Mouse (Mus musculus) hindbrain, embryonic 13.5 days (tissue): Measurements from ENCODE around the gene Gm20422. TPM values are rescaled to one million over a fixed set of nuclear protein-coding genes. Genes with fewer than 3 reads are reported as not detected.

Experiments used
- ATAC-seq: fragments of 200-750 bp; cut with Nextera tagmentation; 2 replicates; pipeline ENCODE4 v1.8.0; 2017; ENCODE audit warnings: moderate TSS enrichment; ENCODE audit not compliant: low FRiP score
- H3K27ac ChIP-seq: fragments of 300-500 bp; sonication (generic); 2 replicates; pipeline ENCODE4 v1.5.1; 2015; ENCODE audit warnings: inconsistent platforms, mild to moderate bottlenecking, moderate library complexity
- H3K27me3 ChIP-seq: fragments of 300-500 bp; sonication (generic); 2 replicates; pipeline ENCODE4 v1.6.1; 2015; ENCODE audit warnings: mild to moderate bottlenecking, inconsistent platforms
- H3K36me3 ChIP-seq: fragments of 300-500 bp; sonication (generic); 2 replicates; pipeline ENCODE4 v1.6.1; 2015; ENCODE audit warnings: mild to moderate bottlenecking, inconsistent platforms
- H3K4me1 ChIP-seq: fragments of 300-500 bp; sonication (generic); replicated peaks from 2 replicates; pipeline ENCODE4 v1.6.1; 2015; ENCODE audit warnings: inconsistent platforms
- H3K4me2 ChIP-seq: fragments of 300-500 bp; sonication (generic); 2 replicates; pipeline ENCODE4 v1.6.1; 2015; ENCODE audit warnings: inconsistent platforms, mild to moderate bottlenecking, moderate library complexity
- H3K4me3 ChIP-seq: fragments of 300-500 bp; sonication (generic); 2 replicates; pipeline ENCODE4 v1.5.1; 2015; ENCODE audit warnings: mild to moderate bottlenecking, inconsistent platforms
- H3K9ac ChIP-seq: fragments of 300-500 bp; sonication (generic); 2 replicates; pipeline ENCODE4 v1.6.1; 2015; ENCODE audit warnings: mild to moderate bottlenecking, inconsistent platforms
- H3K9me3 ChIP-seq: fragments of 300-500 bp; sonication (generic); 2 replicates; pipeline ENCODE4 v1.6.1; 2016; ENCODE audit warnings: inconsistent platforms
- WGBS: fragments of 180-500 bp; shearing (Covaris S2); methylation state at CpG from one replicate; pipeline ENCODE4 v1.1.7; 2015; 5-methylcytosine and 5-hydroxymethylcytosine counted together
- polyA plus RNA-seq: library from polyadenylated mRNA; unstranded; fragments of >200 nt; fragmentation: Nextera tagmentation; extraction: Ambion mirVana; gene quantifications from 2 replicates; pipeline ENCODE4 v1.2.1, GENCODE M21; 2015

Gene Gm20422
- polyA plus RNA-seq, 1 experiment from 2014 or later: 0.34 TPM

GRCm38 (mm10) chr8:69805086-69805485, 30.4 kb upstream of the Gm20422 start:
- Histone ChIP-seq H3K9ac (no peak overlapping the region), H3K27me3 (no peaks in the 10 kb centered on the region), H3K4me3 (no peak overlapping the region), H3K27ac (no peak overlapping the region), H3K9me3 (no peaks in the 10 kb centered on the region), H3K36me3 (peaks cover 81% of the 10 kb centered on the region), H3K4me1 (peaks cover 14% of the 10 kb centered on the region), H3K4me2 (no peak overlapping the region)
- 95% methylated on average over 10 of the region's 10 CpGs for WGBS
- ATAC-seq: no peak

DNA sequence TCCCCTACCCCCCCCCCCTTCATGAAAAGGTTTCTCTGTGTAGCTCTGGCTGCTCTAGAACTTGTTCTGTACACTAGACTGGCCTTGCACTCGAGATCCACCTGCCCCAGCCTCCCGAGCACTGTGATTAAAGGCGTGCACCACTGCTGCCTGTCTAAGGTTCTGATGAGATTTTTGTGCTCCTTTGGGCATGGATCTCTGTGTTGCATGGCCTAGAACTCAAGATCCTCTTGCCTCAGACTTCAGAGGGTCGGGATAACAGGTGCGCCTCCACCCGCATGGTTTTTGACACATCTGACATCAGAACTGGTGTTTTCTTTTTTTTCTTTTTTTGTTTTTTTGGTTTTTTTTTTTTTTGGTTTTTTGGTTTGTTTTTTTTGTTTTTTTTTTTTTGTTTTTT, 29.9 kb upstream of the Gm20422 start:
- no peak for ATAC-seq
- H3K27me3 ChIP-seq: no peaks in the 10 kb centered on the region
- no peak overlapping the region for H3K9ac ChIP-seq
- H3K9me3 ChIP-seq: no peaks in the 10 kb centered on the region
- 94% methylated on average over 6 of the region's 6 CpGs for WGBS
- H3K36me3 ChIP-seq: peaks cover 85% of the 10 kb centered on the region
- H3K27ac ChIP-seq: no peak overlapping the region
- no peak overlapping the region for H3K4me2 ChIP-seq
- H3K4me1 ChIP-seq: peaks cover 8% of the 10 kb centered on the region
- no peak overlapping the region for H3K4me3 ChIP-seq

DNA sequence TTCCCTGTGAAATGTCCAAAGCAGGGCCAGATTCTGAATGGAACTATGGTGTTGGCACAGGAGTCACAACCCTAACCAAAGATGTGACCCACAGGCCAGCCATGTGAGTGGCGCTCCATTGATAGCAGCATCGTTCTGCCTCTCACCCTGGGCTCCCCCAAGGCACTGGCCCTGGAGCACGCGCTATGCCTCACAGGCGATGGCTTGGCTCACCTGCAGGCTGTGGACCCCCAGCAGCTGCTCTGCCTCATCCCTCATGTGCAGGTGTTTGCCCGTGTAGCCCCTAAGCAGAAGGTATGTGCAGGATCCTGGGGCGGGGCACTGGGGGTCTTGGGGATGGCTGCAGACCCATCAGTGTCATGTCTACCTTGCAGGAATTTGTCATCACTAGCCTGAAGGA, 28.7 kb upstream of the Gm20422 start:
- Histone ChIP-seq H3K36me3 (peaks cover 97% of the 10 kb centered on the region), H3K27ac (no peak overlapping the region), H3K4me1 (peaks cover 4% of the 10 kb centered on the region), H3K27me3 (no peaks in the 10 kb centered on the region), H3K9ac (no peak overlapping the region), H3K4me3 (no peak overlapping the region), H3K4me2 (no peak overlapping the region), H3K9me3 (no peaks in the 10 kb centered on the region)
- no peak for ATAC-seq
- WGBS: 90% methylated on average over 7 of the region's 7 CpGs

GRCm38 (mm10) chr8:69802216-69802615, 27.5 kb upstream of the Gm20422 start:
- no peaks in the 10 kb centered on the region for H3K4me1 ChIP-seq
- no peak overlapping the region for H3K4me2 ChIP-seq
- H3K27me3 ChIP-seq: no peaks in the 10 kb centered on the region
- H3K4me3 ChIP-seq: no peak overlapping the region
- H3K9ac ChIP-seq: no peak overlapping the region
- no peaks in the 10 kb centered on the region for H3K9me3 ChIP-seq
- ATAC-seq: no peak
- H3K36me3 ChIP-seq: peaks cover 98% of the 10 kb centered on the region
- no peak overlapping the region for H3K27ac ChIP-seq

GRCm38 (mm10) chr8:69801796-69802195, 27.1 kb upstream of the Gm20422 start:
- Histone ChIP-seq H3K9me3 (no peaks in the 10 kb centered on the region), H3K4me1 (no peaks in the 10 kb centered on the region), H3K36me3 (peaks cover 98% of the 10 kb centered on the region), H3K27me3 (no peaks in the 10 kb centered on the region), H3K9ac (no peak overlapping the region), H3K4me2 (no peak overlapping the region), H3K4me3 (no peak overlapping the region), H3K27ac (no peak overlapping the region)
- ATAC-seq: no peak
- 94% methylated on average over 4 of the region's 4 CpGs for WGBS

GRCm38 (mm10) chr8:69799946-69800345, 25.3 kb upstream of the Gm20422 start:
- no peak for ATAC-seq
- H3K9me3 ChIP-seq: no peaks in the 10 kb centered on the region
- H3K4me2 ChIP-seq: no peak overlapping the region
- no peak overlapping the region for H3K4me3 ChIP-seq
- no peak overlapping the region for H3K9ac ChIP-seq
- H3K27me3 ChIP-seq: no peaks in the 10 kb centered on the region
- 95% methylated on average over 5 of the region's 5 CpGs for WGBS
- H3K27ac ChIP-seq: no peak overlapping the region
- no peaks in the 10 kb centered on the region for H3K4me1 ChIP-seq
- peaks cover 98% of the 10 kb centered on the region for H3K36me3 ChIP-seq

GRCm38 (mm10) chr8:69799261-69799660, 24.6 kb upstream of the Gm20422 start:
- no peak overlapping the region for H3K4me2 ChIP-seq
- 83% methylated on average over 8 of the region's 8 CpGs for WGBS
- ATAC-seq: no peak

DNA sequence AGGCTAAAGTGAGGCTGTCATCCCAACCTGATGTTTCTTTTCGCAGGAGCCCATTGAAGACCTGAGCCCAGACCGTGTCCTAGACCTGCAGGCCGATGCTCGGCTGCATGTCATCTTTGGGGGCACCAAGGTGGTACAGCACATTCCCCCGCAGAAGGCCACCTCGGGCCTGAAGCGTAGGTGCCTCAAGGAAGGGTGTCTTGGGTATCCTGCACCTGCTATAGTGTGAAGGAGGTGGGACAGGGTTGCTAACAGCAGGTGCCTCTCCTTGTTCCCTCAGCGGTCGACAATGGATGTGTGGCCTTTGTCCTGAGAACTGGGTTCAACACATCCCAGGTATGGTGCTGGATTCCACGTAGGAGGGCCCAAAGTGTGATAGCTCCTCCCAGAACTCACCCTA, 23.0 kb upstream of the Gm20422 start:
- Histone ChIP-seq H3K27ac (no peak overlapping the region), H3K36me3 (peaks cover 95% of the 10 kb centered on the region), H3K4me1 (peaks cover 14% of the 10 kb centered on the region), H3K9ac (no peak overlapping the region), H3K9me3 (no peaks in the 10 kb centered on the region), H3K4me2 (no peak overlapping the region), H3K4me3 (no peak overlapping the region), H3K27me3 (no peaks in the 10 kb centered on the region)
- WGBS: 94% methylated on average over 10 of the region's 10 CpGs
- ATAC-seq: no peak

More at GRCm38 (mm10) chr8:69799261-69799660, 24.6 kb upstream of the Gm20422 start:
- H3K9me3 ChIP-seq: no peaks in the 10 kb centered on the region
- H3K36me3 ChIP-seq: peaks cover 100% of the 10 kb centered on the region
- H3K27ac ChIP-seq: no peak overlapping the region
- no peak overlapping the region for H3K9ac ChIP-seq
- H3K4me3 ChIP-seq: no peak overlapping the region
- H3K27me3 ChIP-seq: no peaks in the 10 kb centered on the region
- H3K4me1 ChIP-seq: no peaks in the 10 kb centered on the region

GRCm38 (mm10) chr8:69796721-69797345, 22.1 kb upstream of the Gm20422 start:
- peaks cover 22% of the 10 kb centered on the region for H3K4me1 ChIP-seq
- 97% methylated on average over 16 of the region's 16 CpGs for WGBS
- no peaks in the 10 kb centered on the region for H3K27me3 ChIP-seq
- H3K4me2 ChIP-seq: no peak overlapping the region
- peaks cover 87% of the 10 kb centered on the region for H3K36me3 ChIP-seq
- H3K9ac ChIP-seq: no peak overlapping the region
- H3K9me3 ChIP-seq: no peaks in the 10 kb centered on the region
- no peak overlapping the region for H3K4me3 ChIP-seq
- H3K27ac ChIP-seq: no peak overlapping the region
- ATAC-seq: no peak

- H3K9ac ChIP-seq: no peak overlapping the region
- H3K4me3 ChIP-seq: no peak overlapping the region
- no peak overlapping the region for H3K27ac ChIP-seq
- peaks cover 32% of the 10 kb centered on the region for H3K4me1 ChIP-seq
- no peaks in the 10 kb centered on the region for H3K27me3 ChIP-seq
- WGBS: 92% methylated on average over 6 of the region's 6 CpGs
- H3K36me3 ChIP-seq: peaks cover 67% of the 10 kb centered on the region
- no peak for ATAC-seq
- no peak overlapping the region for H3K4me2 ChIP-seq
- H3K9me3 ChIP-seq: no peaks in the 10 kb centered on the region
Measured at GRCm38 (mm10) chr8:69794901-69795300, 20.2 kb upstream of the Gm20422 start.

GRCm38 (mm10) chr8:69794096-69794495, 19.4 kb upstream of the Gm20422 start:
- H3K9ac ChIP-seq: 0 out of 2 replicates have a peak overlapping the region, but pooled peaks have one; percentile 5
- peaks cover 36% of the 10 kb centered on the region for H3K4me1 ChIP-seq
- H3K27ac ChIP-seq: no peak overlapping the region
- peaks cover 59% of the 10 kb centered on the region for H3K36me3 ChIP-seq
- no peak overlapping the region for H3K4me2 ChIP-seq
- H3K9me3 ChIP-seq: no peaks in the 10 kb centered on the region
- no peaks in the 10 kb centered on the region for H3K27me3 ChIP-seq
- 91% methylated on average over 3 of the region's 3 CpGs for WGBS
- no peak overlapping the region for H3K4me3 ChIP-seq
- ATAC-seq: no peak

DNA sequence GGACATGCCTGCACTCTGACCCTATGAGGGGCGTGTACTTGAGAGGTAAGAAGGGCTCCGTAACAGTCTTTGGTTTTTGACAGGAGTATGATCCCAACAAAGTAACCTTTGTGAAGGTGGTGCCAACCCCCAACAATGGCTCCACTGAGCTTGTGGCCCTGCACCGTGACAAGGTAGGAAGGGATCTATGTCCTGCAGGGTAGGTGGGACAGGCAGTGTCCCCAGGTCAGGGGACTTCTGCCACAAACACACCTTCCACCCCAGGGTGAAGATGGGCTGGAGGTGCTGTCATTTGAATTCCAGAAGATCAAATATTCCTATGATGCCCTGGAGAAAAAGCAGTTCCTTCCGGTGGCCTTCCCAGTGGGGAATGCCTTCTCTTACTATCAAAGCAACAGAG, 19.0 kb upstream of the Gm20422 start:
- Histone ChIP-seq H3K4me3 (no peak overlapping the region), H3K9ac (0 out of 2 replicates have a peak overlapping the region, but pooled peaks have one; percentile 5), H3K4me2 (no peak overlapping the region), H3K4me1 (peaks cover 36% of the 10 kb centered on the region), H3K9me3 (no peaks in the 10 kb centered on the region), H3K27ac (no peak overlapping the region), H3K27me3 (no peaks in the 10 kb centered on the region), H3K36me3 (peaks cover 55% of the 10 kb centered on the region)
- ATAC-seq: no peak
- 97% methylated on average over 4 of the region's 4 CpGs for WGBS

- Histone ChIP-seq H3K9me3 (no peaks in the 10 kb centered on the region), H3K27ac (peak overlapping the region; percentile 90), H3K36me3 (peaks cover 34% of the 10 kb centered on the region), H3K27me3 (no peaks in the 10 kb centered on the region), H3K4me2 (peak overlapping the region; percentile 90), H3K9ac (peak overlapping the region; percentile 99), H3K4me3 (peak overlapping the region; percentile 100), H3K4me1 (peaks cover 36% of the 10 kb centered on the region)
- peak; percentile 84 for ATAC-seq
- under 1% methylated on average over 44 of the region's 48 CpGs for WGBS
Measured at GRCm38 (mm10) chr8:69791415-69792068, 16.9 kb upstream of the Gm20422 start.
